In the genomic region with DNA sequence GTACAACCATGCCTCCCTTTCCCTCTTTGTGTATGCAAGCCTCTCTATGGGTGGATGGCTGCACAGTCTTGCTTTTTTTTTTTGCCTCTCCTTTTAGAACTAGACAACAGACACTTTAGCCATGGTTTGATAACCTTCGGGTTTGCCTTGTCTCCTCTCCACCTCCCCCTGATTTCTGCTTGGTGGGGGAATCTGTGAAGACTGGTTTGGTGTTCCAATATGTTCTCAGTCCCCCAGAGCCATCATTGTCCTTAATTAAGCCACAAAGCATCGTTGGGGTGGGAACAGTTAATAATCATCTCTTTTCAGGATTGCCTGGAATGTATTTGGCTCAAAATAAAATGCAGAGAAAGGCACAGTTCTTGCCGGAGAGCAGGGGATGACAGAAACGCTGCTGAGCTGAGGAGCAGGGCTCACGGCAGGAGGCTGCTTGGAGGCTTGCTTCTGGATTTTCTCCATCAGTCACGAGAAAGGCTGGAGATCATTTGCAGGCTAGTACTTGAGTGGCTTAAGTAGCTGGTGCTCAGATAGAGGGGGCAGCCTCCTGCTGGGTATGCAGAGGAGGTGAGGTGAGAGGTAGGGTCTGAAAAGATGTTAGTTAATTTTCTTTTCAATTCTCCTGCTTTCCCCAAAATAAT, we compare ENCODE assay signal across 13 mouse cellular contexts.
A peak's percentile ranks its signal among the peaks of the same experiment; 100 is the strongest.
DNase-seq lines count a peak whose midpoint lies in the region; ATAC-seq and TF ChIP-seq lines count a peak whose summit lies in the region.
"Had no signal": no experiment of that assay in that cellular context is flagged by ENCODE, and none has a peak within 500 bp of the region (broad histone marks: within the 10 kb centered on the region; RNA-seq: fewer than 3 reads in every experiment).

No protein-coding gene starts in this region.

- 10% methylated on average over 6 of the region's 6 CpGs for WGBS in embryonic facial prominence, embryonic 13.5 days
- WGBS in embryonic facial prominence, embryonic 10.5 days = 12% methylated on average over 6 of the region's 6 CpGs
- WGBS in kidney, postnatal 0 days = 15% methylated on average over 6 of the region's 6 CpGs
- WGBS in embryonic facial prominence, embryonic 14.5 days = 5% methylated on average over 6 of the region's 6 CpGs
- WGBS in midbrain, embryonic 15.5 days = 5% methylated on average over 6 of the region's 6 CpGs

- ATAC-seq in embryonic facial prominence, embryonic 13.5 days (ENCODE audit: insufficient number of reproducible peaks, insufficient read depth, low FRiP score, low TSS enrichment, low read depth) = no peak
- ATAC-seq in kidney, postnatal 0 days (replicated peaks; ENCODE audit: low FRiP score, low read depth) = no peak
- no peak for ATAC-seq in embryonic facial prominence, embryonic 14.5 days (ENCODE audit: low read depth)
- 0 out of 2 replicates have a peak, but pooled peaks have one; percentile 15 for ATAC-seq in midbrain, embryonic 15.5 days (replicated peaks)
- ATAC-seq in megakaryocyte-erythroid progenitor cell, adult 5-6 weeks (replicated peaks; ENCODE audit: low FRiP score, low TSS enrichment, poor library complexity, severe bottlenecking) = no peak
- ATAC-seq: intestine, embryonic 16.5 days had no signal

- no peak for TF ChIP-seq CTCF in kidney, postnatal 0 days (IDR thresholded peaks at IDR 0.05; ENCODE audit: low read depth)

- H3K9me3 ChIP-seq in embryonic facial prominence, embryonic 13.5 days = no peaks in the 10 kb centered on the region
- H3K9me3 ChIP-seq in embryonic facial prominence, embryonic 10.5 days = no peaks in the 10 kb centered on the region
- no peaks in the 10 kb centered on the region for H3K9me3 ChIP-seq in kidney, postnatal 0 days (replicated peaks; ENCODE audit: low read length)
- no peaks in the 10 kb centered on the region for H3K9me3 ChIP-seq in embryonic facial prominence, embryonic 14.5 days (ENCODE audit: control insufficient read depth, low read length)
- H3K9me3 ChIP-seq in midbrain, embryonic 15.5 days = no peaks in the 10 kb centered on the region
- H3K9me3 ChIP-seq: liver, embryonic 13.5 days; midbrain, embryonic 12.5 days had no signal

- peaks cover 19% of the 10 kb centered on the region for H3K4me1 ChIP-seq in embryonic facial prominence, embryonic 13.5 days
- peaks cover 12% of the 10 kb centered on the region; the same call in 1 of the 2 replicates for H3K4me1 ChIP-seq in embryonic facial prominence, embryonic 10.5 days
- no peaks in the 10 kb centered on the region for H3K4me1 ChIP-seq in kidney, postnatal 0 days (replicated peaks; ENCODE audit: insufficient read depth, low read length)
- no peaks in the 10 kb centered on the region; the same call in 1 of the 2 replicates for H3K4me1 ChIP-seq in embryonic facial prominence, embryonic 14.5 days (ENCODE audit: control insufficient read depth, insufficient read depth, low read length)
- H3K4me1 ChIP-seq in midbrain, embryonic 15.5 days = peaks cover 19% of the 10 kb centered on the region
- H3K4me1 ChIP-seq: liver, embryonic 13.5 days had no signal

- H3K4me2 ChIP-seq in embryonic facial prominence, embryonic 13.5 days = peak overlapping the region; percentile 28
- 0 out of 2 replicates have a peak overlapping the region, but pooled peaks have one; percentile 14 for H3K4me2 ChIP-seq in kidney, postnatal 0 days (ENCODE audit: low read length)
- H3K4me2 ChIP-seq in embryonic facial prominence, embryonic 14.5 days (ENCODE audit: low read depth, low read length) = no peak overlapping the region
- H3K4me2 ChIP-seq in midbrain, embryonic 15.5 days = peak overlapping the region; percentile 10; the same call in 1 of the 2 replicates
- H3K4me2 ChIP-seq: liver, embryonic 13.5 days; midbrain, embryonic 12.5 days had no signal

- DNase-seq in embryonic facial prominence, embryonic 10.5 days (ENCODE audit: low spot score) = no peak
- peak; percentile 42 for DNase-seq in kidney, postnatal 0 days (ENCODE audit: low spot score)
- no peak for DNase-seq in kidney, postnatal 4 days
- peak; percentile 22 for DNase-seq in embryonic facial prominence, embryonic 14.5 days (ENCODE audit: low spot score)
- DNase-seq in cerebellum, adult 18-20 months = no peak
- DNase-seq: B cell, adult 2 months; layer of hippocampus, postnatal 36 days; liver, embryonic 13.5 days had no signal

- H3K9ac ChIP-seq in embryonic facial prominence, embryonic 13.5 days = no peak overlapping the region
- H3K9ac ChIP-seq in kidney, postnatal 0 days (ENCODE audit: low read depth, low read length) = no peak overlapping the region
- no peak overlapping the region for H3K9ac ChIP-seq in embryonic facial prominence, embryonic 14.5 days (ENCODE audit: low read depth, low read length)
- no peak overlapping the region; the same call in 1 of the 2 replicates for H3K9ac ChIP-seq in midbrain, embryonic 15.5 days
- H3K9ac ChIP-seq: liver, embryonic 13.5 days; midbrain, embryonic 12.5 days had no signal

- no peak overlapping the region for H3K4me3 ChIP-seq in embryonic facial prominence, embryonic 13.5 days
- no peak overlapping the region for H3K4me3 ChIP-seq in embryonic facial prominence, embryonic 10.5 days
- no peak overlapping the region for H3K4me3 ChIP-seq in kidney, postnatal 0 days (replicated peaks; ENCODE audit: low read depth, low read length)
- no peak overlapping the region for H3K4me3 ChIP-seq in embryonic facial prominence, embryonic 14.5 days (ENCODE audit: low read depth, low read length)
- H3K4me3 ChIP-seq in midbrain, embryonic 15.5 days = no peak overlapping the region
- H3K4me3 ChIP-seq: liver, embryonic 13.5 days; midbrain, embryonic 12.5 days had no signal

- H3K27me3 ChIP-seq in embryonic facial prominence, embryonic 13.5 days = no peaks in the 10 kb centered on the region
- no peaks in the 10 kb centered on the region for H3K27me3 ChIP-seq in embryonic facial prominence, embryonic 10.5 days (replicated peaks; ENCODE audit: low read depth, poor library complexity, severe bottlenecking)
- no peaks in the 10 kb centered on the region for H3K27me3 ChIP-seq in kidney, postnatal 0 days (ENCODE audit: insufficient read depth, low read length)
- no peaks in the 10 kb centered on the region for H3K27me3 ChIP-seq in embryonic facial prominence, embryonic 14.5 days (replicated peaks; ENCODE audit: control insufficient read depth, insufficient read depth, low read length)
- H3K27me3 ChIP-seq in midbrain, embryonic 15.5 days (replicated peaks) = no peaks in the 10 kb centered on the region
- H3K27me3 ChIP-seq: liver, embryonic 13.5 days; midbrain, embryonic 12.5 days had no signal

- no peaks in the 10 kb centered on the region for H3K36me3 ChIP-seq in embryonic facial prominence, embryonic 13.5 days
- no peaks in the 10 kb centered on the region for H3K36me3 ChIP-seq in embryonic facial prominence, embryonic 10.5 days (replicated peaks)
- no peaks in the 10 kb centered on the region for H3K36me3 ChIP-seq in kidney, postnatal 0 days (ENCODE audit: insufficient read depth, low read length)
- no peaks in the 10 kb centered on the region for H3K36me3 ChIP-seq in embryonic facial prominence, embryonic 14.5 days (ENCODE audit: control insufficient read depth, insufficient read depth, low read length)
- H3K36me3 ChIP-seq in midbrain, embryonic 15.5 days (replicated peaks) = no peaks in the 10 kb centered on the region
- H3K36me3 ChIP-seq: liver, embryonic 13.5 days; midbrain, embryonic 12.5 days had no signal

- H3K27ac ChIP-seq in embryonic facial prominence, embryonic 13.5 days = no peak overlapping the region
- no peak overlapping the region for H3K27ac ChIP-seq in embryonic facial prominence, embryonic 10.5 days (replicated peaks)
- H3K27ac ChIP-seq in kidney, postnatal 0 days = no peak overlapping the region
- no peak overlapping the region for H3K27ac ChIP-seq in embryonic facial prominence, embryonic 14.5 days (replicated peaks; ENCODE audit: low read depth, low read length)
- H3K27ac ChIP-seq in midbrain, embryonic 15.5 days = peak overlapping the region; percentile 53
- H3K27ac ChIP-seq: liver, embryonic 13.5 days; midbrain, embryonic 12.5 days had no signal

Comparison
In these comparisons a context has a peak if more than half of its experiments do, and no peak if none do; other contexts are left out.
1. DNase-seq: peak in kidney, postnatal 0 days (single experiment) and embryonic facial prominence, embryonic 14.5 days (single experiment); none in embryonic facial prominence, embryonic 10.5 days (single experiment), kidney, postnatal 4 days (0 of 2) and cerebellum, adult 18-20 months (0 of 2).